Mouse (Mus musculus): ENCODE measurements around the gene Slc22a23. TPM values are rescaled to one million over a fixed set of nuclear protein-coding genes. Genes with fewer than 3 reads are reported as not detected.

The Slc22a23 gene
- total and polyA plus RNA-seq, 3 experiments: 0.47 to 1.3 (median 0.85) TPM

DNA sequence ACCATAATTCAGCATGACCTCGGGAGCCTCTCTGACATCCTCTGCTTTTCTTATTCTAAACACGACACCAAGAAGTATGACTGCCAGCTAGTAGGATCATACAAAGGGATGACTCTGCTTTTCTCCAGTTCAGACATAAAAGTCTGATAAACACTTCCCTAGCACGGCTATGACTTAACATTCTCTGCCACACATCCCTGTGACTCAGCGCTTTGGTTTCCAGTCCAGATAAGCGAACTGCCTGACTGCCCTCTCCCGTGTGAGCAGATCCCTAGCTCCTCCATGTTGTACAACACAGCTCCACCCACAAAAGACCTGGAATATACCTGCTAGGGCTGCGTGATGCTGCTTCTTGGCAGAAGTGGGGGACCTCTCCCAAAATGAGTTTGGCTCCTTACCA is 12.2 kb downstream of the Slc22a23 start:
- in situ Hi-C loops (cut with MboI; ENCODE audit: low pct_ligation_motif_present, low pct_unique_long_range_greater_than_20kb, low sequenced_read_pairs): no loop called here
- no peaks in the 10 kb centered on the region for H3K9me3 ChIP-seq (replicated peaks; ENCODE audit: low read length)
- DNase-seq (ENCODE audit: extremely low read depth): no peak
- TF ChIP-seq CTCF (conservative IDR thresholded peaks at IDR 0.05 in 1 of 2, IDR thresholded peaks at IDR 0.05 in 1 of 2; ENCODE audit: low read depth in 2 of 2, low read length in 2 of 2) (no peak), MAX (IDR thresholded peaks at IDR 0.05; ENCODE audit: low read length) (no peak), ETS1 (conservative IDR thresholded peaks at IDR 0.05; ENCODE audit: low read depth, low read length) (no peak), POLR2AphosphoS2 (IDR thresholded peaks at IDR 0.05; ENCODE audit: low read depth, low read length) (no peak), IRF4 (IDR thresholded peaks at IDR 0.05; ENCODE audit: low read depth, low read length) (no peak), CHD2 (IDR thresholded peaks at IDR 0.05; ENCODE audit: low read length) (no peak), RCOR1 (conservative IDR thresholded peaks at IDR 0.05; ENCODE audit: low read depth, low read length) (no peak), BHLHE40 (IDR thresholded peaks at IDR 0.05; ENCODE audit: low read depth, low read length) (no peak)
- no peak overlapping the region for H3K4me3 ChIP-seq (replicated peaks in 1 of 3; ENCODE audit: low read depth in 2 of 3, low read length in 2 of 3, poor library complexity in 1 of 3)
- H3K4me1 ChIP-seq (ENCODE audit: control insufficient read depth in 1 of 2, insufficient read depth in 2 of 2): peaks cover 3 to 10% of the 10 kb centered on the region in 2 experiments; a peak in 1 of 4 replicates
- H3K9ac ChIP-seq (ENCODE audit: insufficient read depth, low read depth): no peak overlapping the region
- H3K4me2 ChIP-seq (ENCODE audit: insufficient read depth, low read depth, poor library complexity, severe bottlenecking): no peak overlapping the region
- dilution Hi-C loops (cut with MboI; ENCODE audit: extremely low pct_ligation_motif_present, extremely low pct_unique_long_range_greater_than_20kb, low sequenced_read_pairs): no loop called here
- no peaks in the 10 kb centered on the region for H3K79me2 ChIP-seq (replicated peaks; ENCODE audit: control insufficient read depth, extremely low read depth, insufficient read depth, poor library complexity, severe bottlenecking)
- no peak overlapping the region for H3K27ac ChIP-seq (ENCODE audit: insufficient read depth, low read depth)
- no peaks in the 10 kb centered on the region for H3K36me3 ChIP-seq (replicated peaks in 1 of 2; ENCODE audit: control insufficient read depth in 1 of 2, insufficient read depth in 1 of 2, low read length in 1 of 2)
- no peaks in the 10 kb centered on the region for H3K27me3 ChIP-seq (replicated peaks)

- Histone ChIP-seq H3K4me2 (ENCODE audit: insufficient read depth, low read depth, poor library complexity, severe bottlenecking) (no peak overlapping the region), H3K27me3 (replicated peaks) (no peaks in the 10 kb centered on the region), H3K27ac (ENCODE audit: insufficient read depth, low read depth) (no peak overlapping the region), H3K4me1 (ENCODE audit: control insufficient read depth in 1 of 2, insufficient read depth in 2 of 2) (peaks cover 3 to 10% of the 10 kb centered on the region in 2 experiments; a peak in 1 of 4 replicates), H3K4me3 (replicated peaks in 1 of 3; ENCODE audit: low read depth in 2 of 3, low read length in 2 of 3, poor library complexity in 1 of 3) (no peak overlapping the region), H3K9me3 (replicated peaks; ENCODE audit: low read length) (no peaks in the 10 kb centered on the region), H3K79me2 (replicated peaks; ENCODE audit: control insufficient read depth, extremely low read depth, insufficient read depth, poor library complexity, severe bottlenecking) (no peaks in the 10 kb centered on the region), H3K36me3 (replicated peaks in 1 of 2; ENCODE audit: control insufficient read depth in 1 of 2, insufficient read depth in 1 of 2, low read length in 1 of 2) (no peaks in the 10 kb centered on the region), H3K9ac (ENCODE audit: insufficient read depth, low read depth) (no peak overlapping the region)
- TF ChIP-seq CTCF (conservative IDR thresholded peaks at IDR 0.05 in 1 of 2, IDR thresholded peaks at IDR 0.05 in 1 of 2; ENCODE audit: low read depth in 2 of 2, low read length in 2 of 2) (no peak), ETS1 (conservative IDR thresholded peaks at IDR 0.05; ENCODE audit: low read depth, low read length) (no peak), ZMIZ1 (IDR thresholded peaks at IDR 0.05; ENCODE audit: low read depth, low read length) (no peak), ZC3H11A (IDR thresholded peaks at IDR 0.05; ENCODE audit: low read depth, low read length) (no peak), RCOR1 (conservative IDR thresholded peaks at IDR 0.05; ENCODE audit: low read depth, low read length) (no peak), USF1 (IDR thresholded peaks at IDR 0.05; ENCODE audit: low read depth, low read length) (no peak), JUN (IDR thresholded peaks at IDR 0.05; ENCODE audit: insufficient read depth, low read depth, low read length) (no peak), ZNF384 (IDR thresholded peaks at IDR 0.05; ENCODE audit: low read depth, low read length) (no peak), GABPA (IDR thresholded peaks at IDR 0.05; ENCODE audit: insufficient replicate concordance, low read depth, low read length) (no peak), MYC (IDR thresholded peaks at IDR 0.05; ENCODE audit: low read depth, low read length) (no peak), POLR2AphosphoS2 (IDR thresholded peaks at IDR 0.05; ENCODE audit: low read depth, low read length) (no peak), MEF2A (IDR thresholded peaks at IDR 0.05; ENCODE audit: borderline replicate concordance, low read depth, low read length) (no peak), E2F4 (IDR thresholded peaks at IDR 0.05; ENCODE audit: insufficient replicate concordance, low read depth, low read length) (no peak), IRF4 (IDR thresholded peaks at IDR 0.05; ENCODE audit: low read depth, low read length) (no peak), MXI1 (IDR thresholded peaks at IDR 0.05; ENCODE audit: low read depth, low read length) (no peak), KAT2A (IDR thresholded peaks at IDR 0.05; ENCODE audit: insufficient replicate concordance, low read length) (no peak), BHLHE40 (IDR thresholded peaks at IDR 0.05; ENCODE audit: low read depth, low read length) (no peak)
- in situ Hi-C loops (cut with MboI; ENCODE audit: low pct_ligation_motif_present, low pct_unique_long_range_greater_than_20kb, low sequenced_read_pairs): no loop called here
- dilution Hi-C loops (cut with MboI; ENCODE audit: extremely low pct_ligation_motif_present, extremely low pct_unique_long_range_greater_than_20kb, low sequenced_read_pairs): no loop called here
- DNase-seq (ENCODE audit: extremely low read depth): no peak
Measured at GRCm38 (mm10) chr13:34331399-34332186, 13.4 kb downstream of the Slc22a23 start.
